Mouse (Mus musculus) intestine, postnatal 0 days (tissue): ENCODE measurements around the gene Clybl. TPM values are rescaled to one million over a fixed set of nuclear protein-coding genes. Genes with fewer than 3 reads are reported as not detected.

Experiments used
- ATAC-seq: fragments of 200-750 bp; cut with Nextera tagmentation; 2 replicates; pipeline ENCODE4 v1.8.0; 2017; ENCODE audit warnings: mild to moderate bottlenecking, moderate TSS enrichment, moderate library complexity
- H3K27ac ChIP-seq: fragments of 300-500 bp; sonication (generic); 2 replicates; pipeline ENCODE4 v1.5.1; 2014; ENCODE audit warnings: mild to moderate bottlenecking, low read depth, low read length, moderate library complexity
- H3K27me3 ChIP-seq: fragments of 300-500 bp; sonication (generic); replicated peaks from 2 replicates; pipeline ENCODE4 v1.6.1; 2014; ENCODE audit warnings: low read length, mixed read lengths; ENCODE audit not compliant: control insufficient read depth, insufficient read depth
- H3K36me3 ChIP-seq: fragments of 300-500 bp; sonication (generic); 2 replicates; pipeline ENCODE4 v1.6.1; 2014; ENCODE audit warnings: mild to moderate bottlenecking, moderate library complexity; ENCODE audit not compliant: control insufficient read depth, insufficient read depth
- H3K4me1 ChIP-seq: fragments of 300-500 bp; sonication (generic); replicated peaks from 2 replicates; pipeline ENCODE4 v1.6.1; 2014; ENCODE audit warnings: antibody characterized with exemption, low read length, mixed read lengths; ENCODE audit not compliant: control insufficient read depth, insufficient read depth
- H3K4me2 ChIP-seq: fragments of 300-500 bp; sonication (generic); replicated peaks from 2 replicates; pipeline ENCODE4 v1.6.1; 2014; ENCODE audit warnings: low read depth, mild to moderate bottlenecking, moderate library complexity
- H3K4me3 ChIP-seq: fragments of 300-500 bp; sonication (generic); 2 replicates; pipeline ENCODE4 v1.5.1; 2014; ENCODE audit warnings: low read depth, low read length
- H3K9ac ChIP-seq: fragments of 300-500 bp; sonication (generic); 2 replicates; pipeline ENCODE4 v1.6.1; 2014; ENCODE audit warnings: mild to moderate bottlenecking, low read depth, low read length
- H3K9me3 ChIP-seq: fragments of 300-500 bp; sonication (generic); 2 replicates; pipeline ENCODE4 v1.6.1; 2016; ENCODE audit warnings: mixed run types; ENCODE audit not compliant: control insufficient read depth
- CTCF ChIP-seq: sonication (generic); IDR thresholded peaks from 2 replicates; pipeline ENCODE4 v1.5.1; 2016; ENCODE audit warnings: low read depth, mild to moderate bottlenecking, control low read depth, antibody characterized with exemption, moderate library complexity
- WGBS: fragments of 180-500 bp; shearing (Covaris S2); extraction: QIAGEN DNeasy Blood & Tissue Kit; methylation state at CpG from one replicate; pipeline ENCODE4 v1.1.7; 2014; 5-methylcytosine and 5-hydroxymethylcytosine counted together
- polyA plus RNA-seq: library from polyadenylated mRNA; unstranded; fragments of >200 nt; fragmentation: Nextera tagmentation; extraction: Ambion mirVana; gene quantifications from 2 replicates; pipeline ENCODE4 v1.2.1, GENCODE M21; 2015

Clybl gene
- polyA plus RNA-seq, 1 experiment from 2014 or later = 22.2 TPM

DNA sequence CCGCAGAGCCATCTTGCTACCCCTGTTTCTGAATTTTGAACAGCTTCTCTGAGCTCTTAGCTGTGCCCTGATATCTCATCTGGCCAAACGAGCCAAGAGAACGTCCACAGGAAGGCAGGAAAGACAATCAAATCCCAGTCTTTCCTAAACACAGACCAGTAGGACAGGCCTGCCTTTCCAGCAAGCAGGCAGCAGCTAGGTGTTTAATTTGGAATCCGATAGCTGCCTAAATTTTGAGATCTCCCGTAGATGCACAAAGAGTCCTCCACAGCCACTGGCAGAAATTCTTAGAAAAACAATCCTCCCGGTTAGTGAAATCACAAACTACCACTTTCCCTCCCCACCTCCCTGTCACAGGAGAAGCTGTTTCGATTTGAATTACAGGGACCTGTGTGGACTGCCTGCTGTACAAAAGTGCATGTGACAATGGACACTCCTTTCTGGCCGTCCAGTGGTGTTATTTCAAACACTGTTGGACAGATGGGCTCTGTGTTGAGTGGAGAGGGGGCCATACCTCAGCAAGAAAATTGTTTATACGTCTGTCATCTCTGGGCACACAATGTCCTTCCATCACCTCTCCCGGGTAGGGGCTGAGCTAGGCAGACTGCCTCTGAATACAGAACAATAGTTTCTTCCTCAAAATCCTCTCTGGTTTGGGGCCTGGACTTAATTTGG lies 245.2 kb downstream of the Clybl start:
- Histone ChIP-seq H3K36me3 (no peaks in the 10 kb centered on the region), H3K4me2 (no peak overlapping the region)

GRCm38 (mm10) chr14:122427204-122427560 lies 245.7 kb downstream of the Clybl start:
- H3K36me3 ChIP-seq = no peaks in the 10 kb centered on the region
- no peak for ATAC-seq
- WGBS = 50% methylated on average over 8 of the region's 8 CpGs
- no peak overlapping the region for H3K4me3 ChIP-seq
- 0 out of 2 replicates have a peak, but pooled peaks cover under 1% of the 10 kb centered on the region for H3K27me3 ChIP-seq
- no peak for TF ChIP-seq CTCF
- H3K9ac ChIP-seq = no peak overlapping the region
- H3K4me1 ChIP-seq = no peaks in the 10 kb centered on the region
- no peak overlapping the region for H3K4me2 ChIP-seq
- no peak overlapping the region for H3K27ac ChIP-seq
- no peaks in the 10 kb centered on the region for H3K9me3 ChIP-seq

More for the DNA sequence above, 245.2 kb downstream of the Clybl start:
- TF ChIP-seq CTCF = no peak
- Histone ChIP-seq H3K4me1 (no peaks in the 10 kb centered on the region), H3K9me3 (no peaks in the 10 kb centered on the region), H3K4me3 (no peak overlapping the region), H3K27me3 (no peaks in the 10 kb centered on the region), H3K27ac (no peak overlapping the region), H3K9ac (no peak overlapping the region)
- no peak for ATAC-seq
- WGBS = 48% methylated on average over 10 of the region's 10 CpGs

- Histone ChIP-seq H3K27me3 (0 out of 2 replicates have a peak, but pooled peaks cover 3% of the 10 kb centered on the region), H3K4me2 (no peak overlapping the region), H3K9ac (no peak overlapping the region), H3K4me1 (no peaks in the 10 kb centered on the region), H3K27ac (no peak overlapping the region), H3K4me3 (no peak overlapping the region), H3K36me3 (no peaks in the 10 kb centered on the region), H3K9me3 (no peaks in the 10 kb centered on the region)
- 75% methylated on average over 3 of the region's 3 CpGs for WGBS
- ATAC-seq = no peak
- TF ChIP-seq CTCF = no peak
Measured at GRCm38 (mm10) chr14:122427654-122428053, 246.2 kb downstream of the Clybl start.

DNA sequence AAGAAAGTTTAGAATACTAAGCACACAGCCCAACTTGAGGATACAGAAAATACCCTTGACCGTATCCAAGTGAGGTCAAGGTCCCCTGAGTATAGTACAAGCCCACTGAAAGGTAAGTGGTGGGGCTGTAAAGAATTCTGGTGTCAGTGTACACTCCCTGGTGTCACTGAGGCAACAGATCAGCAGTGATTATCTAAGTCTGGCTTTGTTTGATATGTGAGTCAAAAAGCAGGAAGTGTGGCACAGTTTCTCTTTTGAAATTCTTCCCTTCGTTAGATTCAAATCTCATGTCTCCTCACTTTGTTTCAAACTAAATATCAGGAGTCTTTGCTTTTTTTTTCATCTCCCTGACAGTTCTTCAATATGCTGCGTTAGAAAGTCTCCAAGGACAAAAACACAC lies 251.1 kb downstream of the Clybl start:
- no peak overlapping the region for H3K4me2 ChIP-seq
- no peaks in the 10 kb centered on the region for H3K9me3 ChIP-seq
- H3K4me1 ChIP-seq = no peaks in the 10 kb centered on the region
- H3K27me3 ChIP-seq = 0 out of 2 replicates have a peak, but pooled peaks cover 3% of the 10 kb centered on the region
- WGBS = 42% methylated on average over 3 of the region's 3 CpGs
- no peak overlapping the region for H3K27ac ChIP-seq
- H3K9ac ChIP-seq = no peak overlapping the region
- H3K4me3 ChIP-seq = no peak overlapping the region
- no peaks in the 10 kb centered on the region for H3K36me3 ChIP-seq
- no peak for TF ChIP-seq CTCF
- no peak for ATAC-seq

DNA sequence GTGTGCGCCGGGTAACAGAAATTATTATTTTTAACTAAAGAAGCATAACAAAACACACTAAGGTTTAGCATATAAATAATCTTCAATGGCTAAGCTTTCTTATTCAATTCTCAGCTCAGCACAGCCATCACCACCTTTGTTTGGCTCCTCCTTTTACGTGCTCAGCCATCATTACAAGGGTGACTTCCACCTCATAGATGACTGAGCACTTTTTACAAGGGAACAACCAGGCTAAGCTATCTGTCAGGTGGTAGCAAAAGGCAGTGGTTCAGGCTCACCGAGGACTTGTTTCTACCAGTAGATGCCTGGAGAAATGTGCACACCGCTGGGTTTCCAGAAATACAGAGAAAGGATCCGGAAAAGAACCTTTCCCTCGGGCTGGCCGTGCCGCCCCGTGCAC lies 252.5 kb downstream of the Clybl start:
- Histone ChIP-seq H3K27ac (no peak overlapping the region), H3K36me3 (no peaks in the 10 kb centered on the region), H3K4me3 (no peak overlapping the region), H3K27me3 (0 out of 2 replicates have a peak, but pooled peaks cover 3% of the 10 kb centered on the region), H3K4me2 (no peak overlapping the region), H3K4me1 (no peaks in the 10 kb centered on the region), H3K9ac (no peak overlapping the region), H3K9me3 (no peaks in the 10 kb centered on the region)
- no peak for TF ChIP-seq CTCF
- 89% methylated on average over 10 of the region's 10 CpGs for WGBS
- no peak for ATAC-seq

GRCm38 (mm10) chr14:122436850-122437249 lies 255.3 kb downstream of the Clybl start:
- Histone ChIP-seq H3K27ac (no peak overlapping the region), H3K4me1 (no peaks in the 10 kb centered on the region), H3K9ac (no peak overlapping the region), H3K4me3 (no peak overlapping the region), H3K36me3 (no peaks in the 10 kb centered on the region), H3K9me3 (no peaks in the 10 kb centered on the region), H3K4me2 (no peak overlapping the region), H3K27me3 (peaks cover 3% of the 10 kb centered on the region; the same call in 1 of the 2 replicates)
- 77% methylated on average over 10 of the region's 10 CpGs for WGBS
- ATAC-seq = no peak
- no peak for TF ChIP-seq CTCF
